Mouse (Mus musculus) natural killer cell, adult 2 months (primary cell): Measurements from ENCODE around the gene Mef2d.

ENCODE experiments used
- DNase-seq, 2 experiments: peaks; one replicate each; pipeline ENCODE4 v3.0.0; 2022; ENCODE audit warnings: low spot score in 2 of 2

Gene Mef2d

GRCm38 (mm10) chr3:88178986-88179385 is 36.8 kb downstream of the Mef2d start:
- DNase-seq = no peak

- no peak for DNase-seq
Measured at GRCm38 (mm10) chr3:88181374-88181773, 39.2 kb downstream of the Mef2d start.

GRCm38 (mm10) chr3:88186424-88186823 is 44.3 kb downstream of the Mef2d start:
- DNase-seq = no peak

GRCm38 (mm10) chr3:88191146-88191545 is 49.0 kb downstream of the Mef2d start:
- DNase-seq = peak in 1 of 2 experiments; percentile 53

- no peak for DNase-seq
Measured at GRCm38 (mm10) chr3:88191820-88192616, 49.8 kb downstream of the Mef2d start.

- no peak for DNase-seq
Measured at GRCm38 (mm10) chr3:88197741-88198504, 55.8 kb downstream of the Mef2d start.

GRCm38 (mm10) chr3:88198505-88199020 is 56.4 kb downstream of the Mef2d start:
- DNase-seq = no peak

GRCm38 (mm10) chr3:88199541-88200110 is 57.5 kb downstream of the Mef2d start:
- DNase-seq = no peak

GRCm38 (mm10) chr3:88200161-88200971 is 58.2 kb downstream of the Mef2d start:
- no peak for DNase-seq

GRCm38 (mm10) chr3:88200972-88201330 is 58.8 kb downstream of the Mef2d start:
- DNase-seq = no peak

- no peak for DNase-seq
Measured at GRCm38 (mm10) chr3:88201640-88202039, 59.5 kb downstream of the Mef2d start.

GRCm38 (mm10) chr3:88202986-88203385 is 60.8 kb downstream of the Mef2d start:
- no peak for DNase-seq

- no peak for DNase-seq
Measured at GRCm38 (mm10) chr3:88203456-88203855, 61.3 kb downstream of the Mef2d start.

- DNase-seq = no peak
Measured at GRCm38 (mm10) chr3:88203999-88204700, 62.0 kb downstream of the Mef2d start.

GRCm38 (mm10) chr3:88204751-88205150 is 62.6 kb downstream of the Mef2d start:
- DNase-seq = no peak

- no peak for DNase-seq
Measured at GRCm38 (mm10) chr3:88205176-88205562, 63.0 kb downstream of the Mef2d start.

- no peak for DNase-seq
Measured at GRCm38 (mm10) chr3:88205563-88206491, 63.7 kb downstream of the Mef2d start.

GRCm38 (mm10) chr3:88206500-88206899 is 64.3 kb downstream of the Mef2d start:
- DNase-seq = no peak

GRCm38 (mm10) chr3:88206901-88207371 is 64.8 kb downstream of the Mef2d start:
- DNase-seq = no peak
